Mouse (Mus musculus) megakaryocyte, embryonic 14.5 days (primary cell): ENCODE measurements at regions not wholly inside any gene's neighbourhood (a gene's known extent, or its start where the extent isn't known, plus 50 kb on each side); places are given as distances from the start of the nearest gene placed in this dataset.

ENCODE experiments used
- H3K27me3 ChIP-seq: replicated peaks from 2 replicates; pipeline ENCODE3; 2012; ENCODE audit warnings: inconsistent platforms
- H3K36me3 ChIP-seq: replicated peaks from 2 replicates; pipeline ENCODE3; 2012; ENCODE audit warnings: low read length, inconsistent platforms, mixed read lengths
- H3K4me1 ChIP-seq: 2 replicates; pipeline ENCODE4 v1.6.1; 2012; ENCODE audit warnings: inconsistent platforms
- H3K4me3 ChIP-seq: replicated peaks from 2 replicates; pipeline ENCODE3; 2012; ENCODE audit warnings: moderate library complexity, mild to moderate bottlenecking, inconsistent platforms
- H3K9me3 ChIP-seq: 2 replicates; pipeline ENCODE4 v1.6.1; 2012; ENCODE audit warnings: inconsistent platforms
- FLI1 ChIP-seq: IDR thresholded peaks from 2 replicates; pipeline ENCODE4 v1.6.1; 2012; ENCODE audit warnings: low read length, inconsistent platforms, mixed read lengths
- GATA1 ChIP-seq: IDR thresholded peaks from 3 replicates; pipeline ENCODE4 v1.6.1; 2012; ENCODE audit warnings: mixed read lengths, low read length, inconsistent platforms, borderline replicate concordance

DNA sequence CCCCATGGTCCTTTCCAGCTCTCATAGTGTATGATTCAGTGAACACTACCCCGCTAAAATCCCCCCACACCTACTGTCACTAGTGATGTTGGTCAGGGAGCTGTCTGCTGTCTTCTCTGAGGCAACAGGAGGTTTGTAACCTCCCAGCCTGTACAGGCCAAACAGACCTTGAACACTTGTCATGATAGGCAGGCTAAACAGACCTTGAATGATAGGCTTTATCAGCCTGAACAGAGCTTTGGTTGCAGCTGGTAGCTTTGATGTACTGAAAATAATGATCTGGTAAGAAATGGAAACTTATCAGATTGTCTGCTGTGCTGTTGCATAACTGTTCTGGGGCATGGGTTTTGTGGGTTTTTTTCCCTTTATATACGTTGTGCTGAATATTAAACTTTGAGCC, 87.4 kb upstream of the Il6 start:
- H3K4me1 ChIP-seq, result peaks cover 8% of the 10 kb centered on the region; the same call in 1 of the 2 replicates
- no peaks in the 10 kb centered on the region for H3K27me3 ChIP-seq
- peaks cover 21% of the 10 kb centered on the region for H3K9me3 ChIP-seq
- no peak overlapping the region for H3K4me3 ChIP-seq
- peaks cover 18% of the 10 kb centered on the region for H3K36me3 ChIP-seq
- no peak for TF ChIP-seq FLI1
- no peak for TF ChIP-seq GATA1

DNA sequence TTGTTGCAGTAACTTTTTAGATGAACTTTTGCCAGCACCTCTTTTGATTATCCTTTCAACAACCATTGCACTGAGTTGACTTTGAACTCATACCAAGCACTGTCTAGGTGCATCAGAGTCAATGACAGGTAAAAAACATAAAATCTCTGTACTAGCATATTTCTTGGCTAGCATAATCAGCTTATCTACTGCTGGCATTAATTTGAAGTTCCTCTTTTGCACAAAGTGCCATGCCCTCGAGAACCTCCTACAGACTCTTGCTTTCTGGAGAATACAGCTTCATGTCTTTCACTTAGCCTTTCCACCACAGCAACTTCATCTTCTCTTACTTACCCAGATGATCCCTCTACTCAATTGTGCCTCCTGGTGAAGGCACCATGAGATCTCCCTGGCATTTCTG, 85.3 kb upstream of the Il6 start:
- Histone ChIP-seq H3K4me3 (no peak overlapping the region), H3K9me3 (peaks cover 3% of the 10 kb centered on the region; the same call in 1 of the 2 replicates), H3K4me1 (peaks cover 8% of the 10 kb centered on the region; the same call in 1 of the 2 replicates), H3K27me3 (no peaks in the 10 kb centered on the region), H3K36me3 (peaks cover 9% of the 10 kb centered on the region)
- TF ChIP-seq FLI1 (no peak), GATA1 (no peak)

DNA sequence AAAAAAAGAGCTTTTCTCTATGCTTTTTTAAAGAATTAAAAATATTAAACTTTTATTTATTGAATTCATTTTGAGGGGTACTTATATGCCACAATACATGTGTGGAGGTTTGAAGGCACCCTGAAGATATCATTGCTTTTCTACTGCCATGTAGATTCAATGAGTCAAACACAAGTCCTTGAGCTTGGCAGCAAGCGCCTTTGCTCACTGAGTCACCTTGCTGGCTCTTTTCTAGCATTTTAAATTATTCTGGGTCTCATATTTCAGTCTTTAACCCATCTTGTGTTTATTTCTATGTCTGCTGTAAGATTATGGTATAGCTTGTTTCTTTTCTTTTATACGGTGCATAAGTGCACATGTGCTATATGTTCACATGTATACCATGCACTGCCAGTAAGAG, 83.5 kb upstream of the Il6 start:
- peaks cover 8% of the 10 kb centered on the region; the same call in 1 of the 2 replicates for H3K4me1 ChIP-seq
- no peak overlapping the region for H3K4me3 ChIP-seq
- no peak for TF ChIP-seq GATA1
- no peak for TF ChIP-seq FLI1
- H3K27me3 ChIP-seq, result no peaks in the 10 kb centered on the region
- H3K9me3 ChIP-seq, result peaks cover 3% of the 10 kb centered on the region; the same call in 1 of the 2 replicates
- H3K36me3 ChIP-seq, result peaks cover 9% of the 10 kb centered on the region

DNA sequence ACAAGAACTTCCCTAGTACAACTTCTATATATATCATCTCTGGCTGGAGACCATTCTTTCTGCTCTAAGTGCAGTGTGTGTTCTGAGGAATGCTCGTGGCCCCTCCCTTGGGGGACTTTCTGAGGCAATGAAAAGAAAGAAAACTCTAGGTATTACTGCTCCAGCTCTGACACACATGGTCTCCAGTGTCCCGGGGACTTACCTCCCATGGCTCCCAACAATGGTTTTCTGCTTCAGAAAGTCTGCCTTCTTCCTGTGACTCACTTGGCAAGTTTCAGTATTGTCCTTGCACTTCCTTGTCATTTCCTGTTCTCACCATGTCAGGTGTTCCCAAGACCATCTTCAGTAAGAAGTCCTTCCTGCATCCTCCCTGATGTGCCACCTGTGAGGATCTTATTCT, 65.7 kb upstream of the Il6 start:
- Histone ChIP-seq H3K27me3 (peaks cover 12% of the 10 kb centered on the region), H3K9me3 (no peaks in the 10 kb centered on the region), H3K36me3 (no peaks in the 10 kb centered on the region), H3K4me1 (peaks cover 30% of the 10 kb centered on the region), H3K4me3 (no peak overlapping the region)
- TF ChIP-seq FLI1 (no peak), GATA1 (no peak)

DNA sequence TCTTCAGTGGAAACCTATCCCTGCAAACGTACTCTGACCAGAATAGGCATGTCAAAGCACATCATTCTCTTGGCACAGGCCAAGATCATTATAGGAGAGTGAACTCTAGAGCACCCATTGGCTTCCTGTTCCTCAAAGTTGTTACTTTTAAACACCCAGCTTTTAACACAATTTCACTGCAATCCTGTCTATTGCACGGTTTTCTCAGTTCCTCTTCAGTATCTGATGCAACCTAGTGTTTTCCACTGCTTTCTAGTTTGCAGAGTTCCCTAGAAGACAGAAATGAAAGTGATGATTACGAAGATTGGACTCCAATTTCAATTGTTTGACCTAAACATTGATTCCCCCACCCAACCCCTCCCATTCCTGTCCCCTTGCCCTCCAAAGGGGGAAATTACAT, 64.8 kb upstream of the Il6 start:
- Histone ChIP-seq H3K4me1 (peaks cover 33% of the 10 kb centered on the region), H3K27me3 (peaks cover 12% of the 10 kb centered on the region), H3K9me3 (no peaks in the 10 kb centered on the region), H3K36me3 (no peaks in the 10 kb centered on the region), H3K4me3 (no peak overlapping the region)
- TF ChIP-seq GATA1 (no peak), FLI1 (no peak)

DNA sequence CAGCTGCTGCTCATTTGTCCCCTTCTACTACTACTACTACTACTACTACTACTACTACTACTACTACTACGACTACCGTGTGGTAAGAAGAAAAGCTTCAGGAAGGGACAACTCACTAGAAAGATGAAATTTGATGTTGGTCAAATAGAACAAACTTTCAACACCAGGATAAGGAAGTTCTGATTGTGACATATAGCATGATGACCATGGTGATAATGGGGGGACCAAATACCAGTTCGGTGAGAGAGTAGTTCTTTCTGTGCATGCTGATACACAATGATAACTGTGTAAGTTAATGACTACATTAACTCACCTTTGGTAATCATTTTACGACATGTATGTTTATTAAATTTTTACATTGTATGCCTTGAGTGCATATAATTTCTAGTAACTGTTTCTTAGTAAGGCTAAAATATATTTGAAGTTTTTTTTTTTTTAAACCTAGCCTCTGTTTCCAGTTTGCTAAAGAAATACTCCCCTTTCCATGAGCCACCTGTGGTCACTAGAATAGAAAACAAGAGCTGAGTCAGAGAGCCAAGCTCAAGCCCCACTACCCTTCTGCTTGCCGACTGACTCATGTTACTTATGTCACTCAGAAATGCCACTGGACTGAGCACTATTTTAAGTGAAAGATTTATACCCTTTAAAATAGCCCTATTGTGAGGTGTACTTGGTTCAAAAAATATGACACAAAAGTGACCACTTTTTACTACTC, 62.3 kb upstream of the Il6 start:
- peaks cover 40% of the 10 kb centered on the region for H3K4me1 ChIP-seq
- no peaks in the 10 kb centered on the region for H3K9me3 ChIP-seq
- no peak for TF ChIP-seq GATA1
- no peak for TF ChIP-seq FLI1
- H3K4me3 ChIP-seq, result no peak overlapping the region
- H3K36me3 ChIP-seq, result no peaks in the 10 kb centered on the region
- H3K27me3 ChIP-seq, result peaks cover 12% of the 10 kb centered on the region

DNA sequence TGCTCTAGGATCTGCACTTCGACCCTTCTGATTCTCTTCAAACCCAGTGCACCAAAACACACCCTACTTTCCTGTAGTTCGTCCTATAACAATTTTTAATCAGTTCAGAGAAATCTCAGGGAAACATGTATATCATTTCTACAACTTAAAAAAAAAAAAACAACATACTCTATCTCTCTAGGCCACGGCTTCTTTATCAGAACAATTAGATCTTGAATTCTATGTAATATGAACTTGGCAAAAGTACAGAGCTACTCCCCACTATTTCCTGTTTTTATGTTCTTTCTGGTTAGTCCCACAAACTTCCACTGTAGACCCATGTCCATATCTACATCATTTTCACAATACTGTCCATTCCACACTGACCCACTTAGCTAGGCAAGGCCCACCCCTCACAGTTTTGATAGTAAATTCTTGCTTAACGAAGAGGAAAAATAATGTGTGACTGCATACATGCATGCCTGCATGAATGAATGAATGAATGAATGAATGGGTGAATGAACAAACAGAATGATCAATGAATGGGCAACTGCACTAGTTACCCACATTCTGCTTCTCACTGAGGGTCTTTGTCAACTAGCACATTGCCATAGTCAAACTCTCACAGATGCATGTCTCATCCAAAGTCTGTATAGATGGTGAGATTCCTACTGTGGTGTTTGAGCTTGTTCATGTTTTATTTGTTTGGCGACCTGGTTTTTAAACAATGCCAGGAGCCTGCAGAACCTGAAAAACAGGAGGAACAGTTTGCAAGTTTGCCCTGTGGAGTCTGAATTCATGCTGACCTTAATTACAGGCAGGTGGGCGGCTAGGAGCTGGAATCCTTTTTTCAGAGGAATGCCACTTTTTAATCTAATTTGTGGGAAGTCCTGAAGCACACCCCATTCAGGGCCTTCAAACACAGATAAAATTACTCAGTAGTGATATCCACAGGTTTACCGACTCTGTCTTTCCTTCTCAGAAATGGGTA, 61.2 kb upstream of the Il6 start:
- Histone ChIP-seq H3K4me1 (peaks cover 42% of the 10 kb centered on the region), H3K4me3 (no peak overlapping the region), H3K36me3 (no peaks in the 10 kb centered on the region), H3K27me3 (peaks cover 7% of the 10 kb centered on the region), H3K9me3 (no peaks in the 10 kb centered on the region)
- TF ChIP-seq GATA1 (no peak), FLI1 (no peak)
